In the genomic region with DNA sequence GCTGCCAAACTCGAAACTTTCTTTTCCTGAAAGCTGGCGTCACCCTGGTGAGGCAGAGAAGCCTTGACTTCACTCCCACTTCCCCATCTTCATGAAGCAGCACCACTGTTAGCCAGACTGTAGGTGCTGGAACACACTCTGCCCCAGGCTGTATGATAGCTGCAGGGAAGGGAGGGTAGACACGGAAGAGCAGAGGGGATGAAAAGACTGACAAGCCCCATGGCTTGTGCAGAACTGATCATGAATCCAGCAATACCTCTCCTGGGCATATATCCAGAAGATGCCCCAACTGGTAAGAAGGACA, we compare ENCODE assay signal across 19 mouse cellular contexts.
DNase-seq lines count a peak whose midpoint lies in the region; ATAC-seq lines count a peak whose summit lies in the region.
"Had no signal": no experiment of that assay in that cellular context is flagged by ENCODE, and none has a peak within 500 bp of the region (broad histone marks: within the 10 kb centered on the region; RNA-seq: fewer than 3 reads in every experiment).

No protein-coding gene starts in this region.

- DNase-seq in heart, adult 11 months = peak; percentile 52
- DNase-seq in heart, adult 9 months (ENCODE audit: low spot score in 2 of 2) = no peak
- no peak for DNase-seq in layer of hippocampus, adult 18-20 months (ENCODE audit: low spot score in 2 of 2)
- DNase-seq in heart, postnatal 14 days = no peak
- no peak for DNase-seq in left cerebral cortex, adult 18-20 months (ENCODE audit: low spot score in 2 of 2)
- DNase-seq: adrenal gland, adult 8-10 months; adrenal gland, postnatal 36 days; cerebellum, adult 2 months; cerebellum, postnatal 10 days; gastrocnemius, postnatal 14 days; heart, postnatal 10 days had no signal

- H3K27ac ChIP-seq in intestine, embryonic 16.5 days (ENCODE audit: low read length) = 0 out of 2 replicates have a peak overlapping the region, but pooled peaks have one; percentile 25
- H3K27ac ChIP-seq: embryonic facial prominence, embryonic 12.5 days; forebrain, embryonic 15.5 days; heart, embryonic 10.5 days; hindbrain, embryonic 13.5 days; hindbrain, postnatal 0 days had no signal

- 0 out of 2 replicates have a peak, but pooled peaks have one; percentile 36 for ATAC-seq in common myeloid progenitor, adult 5-6 weeks (replicated peaks; ENCODE audit: low read depth, poor library complexity, severe bottlenecking)
- ATAC-seq in intestine, embryonic 16.5 days = peak; percentile 51
- ATAC-seq: forebrain, embryonic 15.5 days; hindbrain, postnatal 0 days had no signal

- H3K4me2 ChIP-seq in intestine, embryonic 16.5 days (ENCODE audit: low read depth, low read length) = 0 out of 2 replicates have a peak overlapping the region, but pooled peaks have one; percentile 16
- H3K4me2 ChIP-seq: embryonic facial prominence, embryonic 12.5 days; forebrain, embryonic 15.5 days; hindbrain, embryonic 13.5 days had no signal

- intact Hi-C loops in heart, postnatal 14 days (cut with DNase I) = no loop called here

- H3K36me3 ChIP-seq in intestine, embryonic 16.5 days (ENCODE audit: control insufficient read depth, insufficient read depth, low read length) = no peaks in the 10 kb centered on the region
- H3K36me3 ChIP-seq: embryonic facial prominence, embryonic 12.5 days; forebrain, embryonic 15.5 days; heart, embryonic 10.5 days; hindbrain, embryonic 13.5 days had no signal

- H3K27me3 ChIP-seq in intestine, embryonic 16.5 days (replicated peaks; ENCODE audit: control insufficient read depth, insufficient read depth, low read length) = no peaks in the 10 kb centered on the region
- H3K27me3 ChIP-seq: CH12.LX; embryonic facial prominence, embryonic 12.5 days; forebrain, embryonic 15.5 days; hindbrain, embryonic 13.5 days had no signal

- H3K9ac ChIP-seq in intestine, embryonic 16.5 days (ENCODE audit: low read depth, low read length) = no peak overlapping the region
- H3K9ac ChIP-seq: embryonic facial prominence, embryonic 12.5 days; forebrain, embryonic 15.5 days; hindbrain, embryonic 13.5 days had no signal

- H3K4me1 ChIP-seq in intestine, embryonic 16.5 days (ENCODE audit: control insufficient read depth, insufficient read depth, low read length) = peaks cover 11% of the 10 kb centered on the region
- H3K4me1 ChIP-seq: embryonic facial prominence, embryonic 12.5 days; heart, embryonic 10.5 days had no signal

- H3K9me3 ChIP-seq in intestine, embryonic 16.5 days (ENCODE audit: control insufficient read depth, low read length) = no peaks in the 10 kb centered on the region
- H3K9me3 ChIP-seq: embryonic facial prominence, embryonic 12.5 days; forebrain, embryonic 15.5 days; heart, embryonic 10.5 days; hindbrain, embryonic 13.5 days had no signal

- no peak overlapping the region for H3K4me3 ChIP-seq in intestine, embryonic 16.5 days (ENCODE audit: low read length)
- H3K4me3 ChIP-seq: embryonic facial prominence, embryonic 12.5 days; forebrain, embryonic 15.5 days; heart, embryonic 10.5 days; hindbrain, embryonic 13.5 days had no signal

- 72% methylated on average over 3 of the region's 3 CpGs for WGBS in intestine, embryonic 16.5 days
